Mouse (Mus musculus) urinary bladder, postnatal 14 days (tissue): ENCODE measurements around the gene Hnrnpa1.

Experiments used
- DNase-seq: peaks from one replicate; pipeline ENCODE4 v3.0.0; 2021; ENCODE audit warnings: low spot score

Gene Hnrnpa1

GRCm38 (mm10) chr15:103240160-103241028 lies at the start of gene Hnrnpa1:
Gene Hnrnpa1, plus strand, starts transcription at chr15:103240432.
- DNase-seq: peak; percentile 94

GRCm38 (mm10) chr15:103190531-103191462 lies 49.4 kb upstream of the Hnrnpa1 start:
- peak; percentile 51 for DNase-seq

- no peak for DNase-seq
These were observed 46.6 kb upstream of the Hnrnpa1 start for GRCm38 (mm10) chr15:103193606-103194005.

- no peak for DNase-seq
These were observed 43.4 kb upstream of the Hnrnpa1 start for GRCm38 (mm10) chr15:103196835-103197234.

- no peak for DNase-seq
These were observed 42.4 kb upstream of the Hnrnpa1 start for GRCm38 (mm10) chr15:103197785-103198184.

GRCm38 (mm10) chr15:103202088-103202793 lies 38.0 kb upstream of the Hnrnpa1 start:
- peak; percentile 57 for DNase-seq

- no peak for DNase-seq
These were observed 35.1 kb upstream of the Hnrnpa1 start for GRCm38 (mm10) chr15:103205156-103205555.

GRCm38 (mm10) chr15:103214149-103214548 lies 26.1 kb upstream of the Hnrnpa1 start:
- no peak for DNase-seq

GRCm38 (mm10) chr15:103214971-103215907 lies 25.0 kb upstream of the Hnrnpa1 start:
- DNase-seq: peak; percentile 86

GRCm38 (mm10) chr15:103216052-103216451 lies 24.2 kb upstream of the Hnrnpa1 start:
- no peak for DNase-seq

- DNase-seq: peak; percentile 17
These were observed 19.4 kb upstream of the Hnrnpa1 start for GRCm38 (mm10) chr15:103220785-103221184.

GRCm38 (mm10) chr15:103221386-103221785 lies 18.8 kb upstream of the Hnrnpa1 start:
- DNase-seq: no peak

GRCm38 (mm10) chr15:103224161-103224560 lies 16.1 kb upstream of the Hnrnpa1 start:
- no peak for DNase-seq

GRCm38 (mm10) chr15:103227022-103227421 lies 13.2 kb upstream of the Hnrnpa1 start:
- no peak for DNase-seq

GRCm38 (mm10) chr15:103227572-103227971 lies 12.7 kb upstream of the Hnrnpa1 start:
- DNase-seq: no peak

- no peak for DNase-seq
These were observed 11.3 kb upstream of the Hnrnpa1 start for GRCm38 (mm10) chr15:103228904-103229303.

- DNase-seq: no peak
These were observed 7.1 kb upstream of the Hnrnpa1 start for GRCm38 (mm10) chr15:103233119-103233518.

- no peak for DNase-seq
These were observed 2.9 kb upstream of the Hnrnpa1 start for GRCm38 (mm10) chr15:103237295-103237694.

GRCm38 (mm10) chr15:103239130-103239684 lies 1.0 kb upstream of the Hnrnpa1 start:
- peak; percentile 97 for DNase-seq

GRCm38 (mm10) chr15:103239685-103240159 lies 510 bp upstream of the Hnrnpa1 start, which contains the start of gene Cbx5:
Gene Cbx5, minus strand, starts transcription at chr15:103239816.
- DNase-seq: peak; percentile 98
